Mouse (Mus musculus) heart, embryonic 14.5 days (tissue): Measurements from ENCODE around the gene Fgfr2. TPM values are rescaled to one million over a fixed set of nuclear protein-coding genes. Genes with fewer than 3 reads are reported as not detected.

Experiments used
- ATAC-seq: fragments of 200-750 bp; cut with Nextera tagmentation; 2 replicates; pipeline ENCODE4 v1.8.0; 2017; ENCODE audit warnings: low read depth, moderate TSS enrichment; ENCODE audit not compliant: insufficient number of reproducible peaks, insufficient read depth, low FRiP score
- H3K27ac ChIP-seq, 2 experiments: fragments of 200-500 bp in 1 of 2; fragments of 300-500 bp in 1 of 2; sonication (generic) in 1 of 2; replicated peaks in 1 of 2; 2 replicates each; pipeline ENCODE4 v1.5.1; 2012 to 2014; ENCODE audit warnings: low read depth in 2 of 2, low read length in 2 of 2, control low read depth in 1 of 2, mild to moderate bottlenecking in 1 of 2, mixed read lengths in 1 of 2; ENCODE audit not compliant: control insufficient read depth in 1 of 2, insufficient read depth in 1 of 2
- H3K27me3 ChIP-seq: fragments of 300-500 bp; sonication (generic); 2 replicates; pipeline ENCODE4 v1.6.1; 2014; ENCODE audit warnings: mild to moderate bottlenecking, low read length, control low read depth; ENCODE audit not compliant: control insufficient read depth, insufficient read depth
- H3K36me3 ChIP-seq: fragments of 300-500 bp; sonication (generic); 2 replicates; pipeline ENCODE4 v1.6.1; 2014; ENCODE audit warnings: mild to moderate bottlenecking, control low read depth, low read length, mixed read lengths; ENCODE audit not compliant: control insufficient read depth, insufficient read depth
- H3K4me1 ChIP-seq, 2 experiments: fragments of 200-500 bp in 1 of 2; fragments of 300-500 bp in 1 of 2; sonication (generic) in 1 of 2; 2 replicates each; pipeline ENCODE4 v1.6.1; 2012 to 2014; ENCODE audit warnings: low read length in 2 of 2, control low read depth in 1 of 2, mixed read lengths in 1 of 2; ENCODE audit not compliant: control insufficient read depth in 2 of 2, insufficient read depth in 2 of 2
- H3K4me2 ChIP-seq: fragments of 300-500 bp; sonication (generic); 2 replicates; pipeline ENCODE4 v1.6.1; 2014; ENCODE audit warnings: mild to moderate bottlenecking, low read length
- H3K4me3 ChIP-seq, 2 experiments: fragments of 200-500 bp in 1 of 2; fragments of 300-500 bp in 1 of 2; sonication (generic) in 1 of 2; 2 replicates each; pipeline ENCODE4 v1.5.1; 2012 to 2014; ENCODE audit warnings: low read length in 2 of 2, mild to moderate bottlenecking in 2 of 2, control low read depth in 1 of 2, low read depth in 1 of 2, moderate library complexity in 1 of 2; ENCODE audit not compliant: control insufficient read depth in 1 of 2, insufficient read depth in 1 of 2
- H3K9ac ChIP-seq: fragments of 300-500 bp; sonication (generic); 2 replicates; pipeline ENCODE4 v1.6.1; 2014; ENCODE audit warnings: mild to moderate bottlenecking, low read length
- H3K9me3 ChIP-seq: fragments of 300-500 bp; sonication (generic); 2 replicates; pipeline ENCODE4 v1.6.1; 2016; ENCODE audit warnings: low read length, control low read depth; ENCODE audit not compliant: control insufficient read depth
- WGBS: fragments of 180-500 bp; shearing (Covaris S2); extraction: QIAGEN DNeasy Blood & Tissue Kit; methylation state at CpG from one replicate; pipeline ENCODE4 v1.1.7; 2014; 5-methylcytosine and 5-hydroxymethylcytosine counted together
- polyA plus RNA-seq: library from polyadenylated mRNA; unstranded; fragments of >200 nt; fragmentation: Nextera tagmentation; extraction: Ambion mirVana; gene quantifications from 2 replicates; pipeline ENCODE4 v1.2.1, GENCODE M21; 2014

Fgfr2 gene
- polyA plus RNA-seq, 1 experiment from 2014 or later = 22.4 TPM

GRCm38 (mm10) chr7:132672481-132672959 lies 450.6 kb downstream of the Fgfr2 start:
- ATAC-seq = no peak
- Histone ChIP-seq H3K36me3 (no peaks in the 10 kb centered on the region), H3K27ac (no peak overlapping the region), H3K4me2 (no peak overlapping the region), H3K4me3 (no peak overlapping the region), H3K4me1 (peaks cover 15 to 17% of the 10 kb centered on the region in 2 experiments), H3K27me3 (no peaks in the 10 kb centered on the region), H3K9ac (no peak overlapping the region), H3K9me3 (no peaks in the 10 kb centered on the region)
- 68% methylated on average over 7 of the region's 7 CpGs for WGBS

DNA sequence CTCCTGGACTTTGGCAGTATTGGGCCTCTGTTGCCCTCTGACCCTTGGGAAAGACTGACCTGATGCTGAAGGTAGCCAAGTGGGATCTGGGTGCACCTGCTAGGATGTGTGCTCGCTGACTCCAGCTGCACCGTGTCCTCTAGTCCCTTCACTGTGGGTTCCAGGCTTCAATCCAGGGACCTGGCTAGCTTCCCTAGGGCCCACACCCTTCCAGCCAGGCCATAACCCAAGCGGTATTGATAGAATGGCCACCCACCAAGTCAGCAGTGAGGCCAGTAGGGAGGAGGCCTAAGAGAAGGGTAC lies 452.3 kb downstream of the Fgfr2 start:
- no peak overlapping the region for H3K4me2 ChIP-seq
- H3K27ac ChIP-seq = no peak overlapping the region; a peak in 1 of 4 replicates
- H3K27me3 ChIP-seq = no peaks in the 10 kb centered on the region
- no peak overlapping the region for H3K9ac ChIP-seq
- no peaks in the 10 kb centered on the region for H3K36me3 ChIP-seq
- H3K4me3 ChIP-seq = no peak overlapping the region
- peaks cover 15 to 17% of the 10 kb centered on the region in 2 experiments for H3K4me1 ChIP-seq
- 86% methylated on average over 3 of the region's 3 CpGs for WGBS
- H3K9me3 ChIP-seq = no peaks in the 10 kb centered on the region
- no peak for ATAC-seq

DNA sequence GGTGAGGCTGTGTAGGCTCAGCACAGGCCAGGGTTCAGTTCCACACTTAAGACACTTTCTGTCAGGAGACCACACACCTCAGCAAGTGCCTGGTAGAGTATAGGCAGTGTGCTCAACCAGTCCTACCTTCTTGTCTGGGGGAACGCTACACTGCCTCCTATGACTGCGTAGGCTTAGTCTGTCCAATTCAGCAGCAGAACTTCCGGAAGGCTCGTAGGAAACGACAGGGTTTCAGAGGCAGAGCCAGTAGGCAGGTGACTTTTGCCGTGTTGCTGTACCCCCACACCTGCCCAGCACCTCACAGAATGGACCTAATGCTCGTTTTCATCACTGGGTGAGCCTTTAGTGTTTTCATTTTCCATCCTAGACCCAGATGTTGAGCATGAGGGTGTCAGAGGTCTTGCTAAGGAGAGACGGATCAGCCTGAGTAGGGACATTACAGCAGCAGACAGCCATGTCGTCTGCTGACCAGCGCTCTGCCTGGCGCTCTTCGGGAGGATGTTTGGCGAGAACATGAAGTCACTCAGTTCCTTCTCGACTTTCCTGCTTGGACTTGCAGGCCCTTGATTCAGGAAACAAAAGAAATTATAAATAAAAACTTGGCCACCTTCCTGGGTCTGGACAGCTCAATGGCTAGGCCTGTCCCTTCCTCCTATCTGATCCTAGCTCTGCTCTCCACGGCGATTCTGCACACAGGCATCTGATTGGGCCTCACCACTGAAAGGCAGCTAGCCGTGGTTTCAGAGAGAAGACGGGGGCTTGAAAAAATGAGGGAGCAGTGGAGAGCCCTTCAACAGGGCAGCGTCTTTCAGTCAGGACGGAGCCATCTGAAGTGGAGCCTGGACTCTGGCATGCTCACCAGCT lies 452.9 kb downstream of the Fgfr2 start:
- ATAC-seq = no peak
- Histone ChIP-seq H3K9ac (no peak overlapping the region), H3K27me3 (no peaks in the 10 kb centered on the region), H3K36me3 (no peaks in the 10 kb centered on the region), H3K4me3 (no peak overlapping the region), H3K9me3 (no peaks in the 10 kb centered on the region), H3K4me2 (no peak overlapping the region), H3K27ac (peak overlapping the region in 1 of 2 experiments; percentile 24; a peak in 1 of 4 replicates), H3K4me1 (peaks cover 15 to 17% of the 10 kb centered on the region in 2 experiments)
- 76% methylated on average over 20 of the region's 20 CpGs for WGBS

GRCm38 (mm10) chr7:132668604-132669003 lies 454.5 kb downstream of the Fgfr2 start:
- H3K27me3 ChIP-seq = no peaks in the 10 kb centered on the region
- peaks cover 4 to 9% of the 10 kb centered on the region in 2 experiments for H3K4me1 ChIP-seq
- no peak overlapping the region for H3K4me2 ChIP-seq
- no peak overlapping the region for H3K4me3 ChIP-seq
- H3K9me3 ChIP-seq = no peaks in the 10 kb centered on the region
- WGBS = 27% methylated on average over 2 of the region's 2 CpGs
- no peak for ATAC-seq
- no peak overlapping the region for H3K9ac ChIP-seq
- no peaks in the 10 kb centered on the region for H3K36me3 ChIP-seq
- peak overlapping the region; percentile 32 to 48; a peak in 1 of 4 replicates for H3K27ac ChIP-seq

- no peak overlapping the region for H3K4me2 ChIP-seq
- no peaks in the 10 kb centered on the region for H3K27me3 ChIP-seq
- no peak overlapping the region for H3K27ac ChIP-seq
- no peaks in the 10 kb centered on the region for H3K36me3 ChIP-seq
- H3K4me3 ChIP-seq = no peak overlapping the region
- 78% methylated on average over 4 of the region's 4 CpGs for whole genome bisulfite sequencing
- H3K4me1 ChIP-seq = peaks cover 13 to 22% of the 10 kb centered on the region in 2 experiments
- no peak for ATAC-seq
- no peaks in the 10 kb centered on the region for H3K9me3 ChIP-seq
- no peak overlapping the region for H3K9ac ChIP-seq
These were observed 456.6 kb downstream of the Fgfr2 start for GRCm38 (mm10) chr7:132666516-132666915.

GRCm38 (mm10) chr7:132665664-132666382 lies 457.3 kb downstream of the Fgfr2 start:
- no peaks in the 10 kb centered on the region for H3K27me3 ChIP-seq
- no peaks in the 10 kb centered on the region for H3K36me3 ChIP-seq
- no peak overlapping the region for H3K9ac ChIP-seq
- H3K4me2 ChIP-seq = no peak overlapping the region
- ATAC-seq = no peak
- peaks cover 20 to 27% of the 10 kb centered on the region in 2 experiments for H3K4me1 ChIP-seq
- no peaks in the 10 kb centered on the region for H3K9me3 ChIP-seq
- no peak overlapping the region for H3K4me3 ChIP-seq
- no peak overlapping the region for H3K27ac ChIP-seq
- WGBS = 66% methylated on average over 8 of the region's 8 CpGs

DNA sequence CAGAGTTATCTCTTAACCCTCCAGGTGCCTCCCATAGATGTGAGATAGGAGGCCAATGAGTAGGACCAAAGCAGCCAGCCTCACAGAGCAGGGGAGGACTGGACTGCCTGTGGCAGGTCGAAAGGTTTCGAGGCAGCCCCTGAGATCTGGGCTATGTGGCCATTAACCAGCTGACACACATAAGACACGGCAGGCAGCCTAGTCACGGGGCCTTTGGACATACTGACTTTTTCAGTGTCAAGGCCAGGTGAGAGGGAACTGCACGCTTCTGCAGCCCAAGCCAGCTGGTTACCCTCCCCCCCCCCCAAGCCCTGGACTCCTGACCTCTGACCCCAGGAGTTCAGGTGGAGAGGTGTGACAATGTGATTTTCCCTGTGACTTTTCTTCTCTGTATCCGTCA lies 458.3 kb downstream of the Fgfr2 start:
- ATAC-seq = no peak
- Histone ChIP-seq H3K9ac (no peak overlapping the region), H3K4me2 (no peak overlapping the region), H3K36me3 (no peaks in the 10 kb centered on the region), H3K9me3 (no peaks in the 10 kb centered on the region), H3K27me3 (no peaks in the 10 kb centered on the region), H3K4me3 (no peak overlapping the region), H3K4me1 (peaks cover 30% of the 10 kb centered on the region in 2 experiments), H3K27ac (no peak overlapping the region)
- WGBS = 79% methylated on average over 6 of the region's 6 CpGs
